Mouse (Mus musculus): Measurements from ENCODE around the gene Mvb12a.

Mvb12a gene

DNA sequence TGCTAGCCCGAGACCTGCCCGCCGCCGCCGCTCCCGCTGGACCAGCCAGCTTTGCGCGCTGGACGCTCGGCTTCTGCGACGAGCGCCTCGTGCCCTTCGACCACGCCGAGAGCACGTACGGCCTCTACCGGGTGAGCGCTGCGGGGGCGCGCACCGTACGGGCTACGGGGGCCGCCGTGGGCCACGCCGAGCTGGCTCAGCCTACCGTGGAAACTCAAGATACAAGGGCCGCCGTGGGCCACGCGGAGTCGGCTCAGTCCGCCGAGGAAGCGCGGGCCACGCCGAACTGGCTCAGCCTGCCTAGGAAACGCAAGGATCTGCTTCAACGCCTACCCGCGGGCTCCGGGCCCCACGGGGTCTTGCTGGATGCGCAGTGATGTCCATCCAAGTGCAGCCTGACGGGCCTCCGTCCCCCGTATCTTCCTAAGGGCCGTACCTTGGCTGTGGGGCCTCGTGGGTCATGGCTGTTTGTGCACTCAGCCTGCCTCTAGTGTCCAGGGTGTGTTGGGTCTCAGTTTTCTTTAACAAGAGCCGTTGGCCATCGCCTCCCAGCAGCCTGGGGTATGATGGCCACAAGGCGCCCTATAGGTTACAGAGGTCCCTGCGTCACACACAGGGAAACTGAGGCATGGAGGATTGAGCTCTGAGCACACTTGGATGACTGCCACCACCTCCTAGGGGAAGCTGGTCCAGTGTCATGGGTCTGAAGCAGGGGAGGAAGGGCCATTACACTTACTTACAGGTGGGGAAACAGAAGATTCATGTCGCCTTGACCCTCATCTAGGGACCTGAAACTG is 49.9 kb downstream of the Mvb12a start:
- DNase-seq (ENCODE audit: low spot score in 2 of 2): peak in 1 of 2 experiments; percentile 74

DNA sequence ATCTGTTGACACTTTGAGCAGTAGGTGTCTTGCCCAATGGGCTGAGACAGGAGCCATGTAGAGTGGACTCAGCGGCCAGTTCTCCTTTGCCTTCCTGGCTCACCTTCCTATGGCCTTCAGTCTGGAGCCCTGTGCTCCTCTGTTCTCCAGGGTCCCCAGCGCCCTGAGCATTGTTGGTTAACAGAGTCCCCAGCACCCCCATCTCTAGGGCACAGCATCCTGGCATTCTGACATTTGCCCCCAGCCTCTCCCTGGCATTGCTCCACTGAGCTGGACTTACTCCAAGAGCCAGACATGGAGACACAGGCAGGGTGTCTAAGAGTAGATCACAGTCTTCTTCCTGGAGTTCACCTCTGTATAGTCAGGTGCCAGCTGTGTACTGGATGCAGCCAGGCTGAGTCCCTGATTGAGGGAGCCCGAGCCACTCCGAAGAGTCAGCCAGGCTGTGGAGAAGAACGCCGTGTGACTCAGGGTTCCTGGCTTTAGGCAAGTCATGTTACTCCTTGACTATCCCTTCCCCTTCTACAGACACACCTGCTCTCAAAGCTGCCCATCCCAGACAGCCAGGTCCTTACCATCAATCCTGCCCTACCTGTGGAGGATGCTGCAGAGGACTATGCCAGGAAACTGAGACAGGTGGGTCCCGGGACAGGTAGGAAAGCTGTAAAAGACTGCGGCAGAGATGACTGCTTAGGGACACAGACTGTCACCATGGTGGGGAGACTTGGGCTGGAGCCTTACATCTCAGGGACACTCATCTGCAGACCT is 51.0 kb downstream of the Mvb12a start:
- DNase-seq (ENCODE audit: low spot score in 2 of 2): no peak

DNA sequence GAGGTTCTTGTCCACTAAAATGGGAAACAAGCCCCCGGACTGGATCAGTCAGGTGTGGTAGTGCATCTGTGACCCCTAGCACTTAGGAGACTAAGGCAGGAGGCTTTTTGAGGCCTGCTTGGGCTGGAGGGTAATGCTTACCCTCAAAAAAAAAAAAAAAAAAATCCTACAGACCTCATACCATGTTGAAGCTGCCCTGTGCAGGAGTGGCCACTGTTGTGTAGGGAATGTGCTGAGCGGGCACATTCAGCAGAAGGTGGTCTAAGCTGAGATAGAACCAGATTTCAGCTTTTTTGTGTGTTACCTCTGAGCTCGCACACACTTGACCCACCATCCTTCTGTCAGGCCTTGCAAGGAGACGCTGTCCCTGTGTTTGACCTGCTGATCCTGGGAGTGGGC is 51.6 kb downstream of the Mvb12a start:
- DNase-seq (ENCODE audit: low spot score in 2 of 2): no peak

- peak; percentile 80 to 89 for DNase-seq (ENCODE audit: low spot score in 2 of 2)
These were observed 53.1 kb downstream of the Mvb12a start for GRCm38 (mm10) chr8:71595862-71596261.

DNA sequence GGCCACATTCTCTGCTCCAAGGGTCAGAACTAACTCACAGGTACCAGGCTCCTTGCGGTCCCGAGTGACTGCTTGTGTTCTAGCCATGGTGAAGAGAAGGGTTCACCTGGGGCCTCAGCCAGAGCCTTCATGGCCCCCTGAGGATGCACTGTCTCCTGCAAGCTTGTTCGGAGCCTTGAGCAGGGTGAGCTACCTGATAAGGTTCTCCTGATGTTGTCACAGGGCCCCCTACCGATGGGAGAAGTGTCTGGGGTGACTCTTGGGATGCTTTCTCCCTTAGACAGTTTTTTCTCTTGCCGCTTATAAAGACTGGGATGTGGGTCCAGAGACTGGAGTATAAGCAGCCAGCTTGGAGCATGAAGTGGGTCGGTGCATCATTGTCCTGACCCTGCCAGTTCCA is 53.7 kb downstream of the Mvb12a start:
- no peak for DNase-seq (ENCODE audit: low spot score in 2 of 2)

GRCm38 (mm10) chr8:71596798-71597197 is 54.1 kb downstream of the Mvb12a start:
- no peak for DNase-seq (ENCODE audit: low spot score in 2 of 2)

- no peak for DNase-seq (ENCODE audit: low spot score in 2 of 2)
These were observed 54.7 kb downstream of the Mvb12a start, which contains the start of gene Fam129c for GRCm38 (mm10) chr8:71597451-71597850. TSS of gene Fam129c (plus strand) at chr8:71597648.
